Mouse (Mus musculus): ENCODE measurements around the gene Myo9a. TPM values are rescaled to one million over a fixed set of nuclear protein-coding genes. Genes with fewer than 3 reads are reported as not detected.
"Not testable (repeated sequence)": the region's sequence is repeated elsewhere in the genome, so short reads cannot be mapped to it uniquely, and the experiment has no call there.

Myo9a gene
- polyA plus RNA-seq, 2 experiments = 2.6 to 3.5 TPM

DNA sequence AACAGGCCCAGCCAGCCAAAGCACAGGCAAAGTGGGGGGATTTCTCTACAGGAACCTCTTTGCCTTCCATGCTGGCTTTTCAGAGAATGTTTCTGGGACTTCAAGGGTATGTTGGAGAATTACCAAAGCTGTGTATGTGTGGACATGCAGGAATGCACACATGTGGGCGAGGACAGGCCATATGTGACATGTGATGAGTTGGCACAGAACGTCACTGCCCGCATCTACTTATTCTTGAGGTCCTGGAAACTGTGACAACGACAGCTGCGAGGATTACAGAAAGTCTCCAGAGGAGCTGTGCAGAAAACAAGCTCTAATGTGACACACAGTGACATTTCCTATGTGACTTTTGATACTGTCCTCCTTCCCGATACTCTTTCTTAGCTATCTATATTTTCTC is 205.0 kb downstream of the Myo9a start:
- 61% methylated on average over 6 of the region's 6 CpGs for WGBS (ENCODE audit: insufficient replicate concordance)
- H3K36me3 ChIP-seq (replicated peaks; ENCODE audit: control insufficient read depth, insufficient read depth, low read depth) = no peaks in the 10 kb centered on the region
- H3K27me3 ChIP-seq (ENCODE audit: control insufficient read depth, insufficient read depth, low read length) = no peaks in the 10 kb centered on the region
- no peak overlapping the region for H3K9ac ChIP-seq (replicated peaks)
- TF ChIP-seq EP300 (IDR thresholded peaks at IDR 0.05; ENCODE audit: low read depth) (no peak), CTCF (IDR thresholded peaks at IDR 0.05; ENCODE audit: low read depth) (no peak)
- no peak overlapping the region for H3K4me2 ChIP-seq (ENCODE audit: low read depth)
- DNase-seq (ENCODE audit: low read depth in 3 of 3, low spot score in 3 of 3) (no peak), ATAC-seq (ENCODE audit: insufficient read depth) (no peak)
- H3K4me3 ChIP-seq (ENCODE audit: insufficient read depth in 1 of 2, low read depth in 2 of 2, low read length in 2 of 2) = no peak overlapping the region
- H3K4me1 ChIP-seq (replicated peaks; ENCODE audit: control insufficient read depth in 2 of 2, insufficient read depth in 2 of 2, low read length in 1 of 2) = no peaks in the 10 kb centered on the region
- H3K9me3 ChIP-seq (ENCODE audit: control insufficient read depth, low read length) = no peaks in the 10 kb centered on the region
- no peak overlapping the region for H3K27ac ChIP-seq

DNA sequence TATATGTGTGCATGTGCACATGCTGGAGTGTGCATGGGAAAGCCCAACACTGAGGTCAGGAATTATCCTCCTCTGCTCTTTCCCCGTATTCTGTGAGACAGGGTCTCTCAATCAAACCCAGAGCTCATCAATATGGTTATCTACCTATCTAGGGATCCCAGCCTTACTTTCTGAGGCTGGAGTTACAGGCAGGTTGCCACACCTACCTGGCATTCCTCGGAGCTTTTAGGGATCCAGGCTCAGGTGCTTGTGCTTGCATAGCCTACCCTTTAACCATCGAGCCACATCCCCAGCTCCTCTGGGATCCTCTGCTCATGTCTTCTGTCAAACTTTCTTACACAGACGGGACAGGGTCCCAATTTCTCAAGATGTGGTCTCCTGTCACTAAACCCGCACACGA is 205.8 kb downstream of the Myo9a start:
- TF ChIP-seq CTCF (IDR thresholded peaks at IDR 0.05; ENCODE audit: low read depth) = no peak
- no peak for TF ChIP-seq EP300 (IDR thresholded peaks at IDR 0.05; ENCODE audit: low read depth)
- Histone ChIP-seq H3K9ac (replicated peaks) (no peak overlapping the region), H3K4me3 (ENCODE audit: insufficient read depth in 1 of 2, low read depth in 2 of 2, low read length in 2 of 2) (no peak overlapping the region), H3K4me2 (ENCODE audit: low read depth) (no peak overlapping the region), H3K27me3 (ENCODE audit: control insufficient read depth, insufficient read depth, low read length) (no peaks in the 10 kb centered on the region), H3K36me3 (replicated peaks; ENCODE audit: control insufficient read depth, insufficient read depth, low read depth) (no peaks in the 10 kb centered on the region), H3K4me1 (replicated peaks; ENCODE audit: control insufficient read depth in 2 of 2, insufficient read depth in 2 of 2, low read length in 1 of 2) (no peaks in the 10 kb centered on the region), H3K27ac (no peak overlapping the region), H3K9me3 (ENCODE audit: control insufficient read depth, low read length) (no peaks in the 10 kb centered on the region)
- WGBS (ENCODE audit: insufficient replicate concordance) = 42% methylated on average over 6 of the region's 6 CpGs
- DNase-seq (ENCODE audit: low read depth in 3 of 3, low spot score in 3 of 3) (no peak), ATAC-seq (ENCODE audit: insufficient read depth) (no peak)

DNA sequence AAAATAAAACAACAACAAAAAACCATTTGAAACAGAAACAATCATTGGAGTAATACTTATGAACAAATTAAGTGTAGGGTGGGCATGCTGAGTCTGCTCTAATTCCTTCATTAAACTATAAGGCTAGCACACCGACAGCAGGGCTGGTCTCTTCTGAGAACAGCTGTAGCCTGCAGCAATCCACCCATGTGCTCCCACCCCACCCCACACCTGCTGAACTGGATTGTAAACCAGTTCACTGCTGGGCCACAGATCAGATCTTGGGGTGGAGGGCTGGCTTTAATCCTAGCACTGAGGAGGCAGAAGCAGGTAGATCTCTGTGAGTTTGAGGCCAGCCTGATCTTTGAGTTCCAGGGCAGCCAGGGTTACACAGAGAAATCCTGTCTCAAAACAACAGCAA is 207.4 kb downstream of the Myo9a start:
- not testable (repeated sequence) for H3K27me3 ChIP-seq (ENCODE audit: control insufficient read depth, insufficient read depth, low read length); H3K4me2 ChIP-seq (ENCODE audit: low read depth); ATAC-seq (ENCODE audit: insufficient read depth); H3K4me3 ChIP-seq (ENCODE audit: insufficient read depth in 1 of 2, low read depth in 2 of 2, low read length in 2 of 2); H3K36me3 ChIP-seq (replicated peaks; ENCODE audit: control insufficient read depth, insufficient read depth, low read depth); H3K27ac ChIP-seq; H3K4me1 ChIP-seq (replicated peaks; ENCODE audit: control insufficient read depth in 2 of 2, insufficient read depth in 2 of 2, low read length in 1 of 2); H3K9me3 ChIP-seq (ENCODE audit: control insufficient read depth, low read length); DNase-seq (ENCODE audit: low read depth in 3 of 3, low spot score in 3 of 3); H3K9ac ChIP-seq (replicated peaks)
- 70% methylated on average over 1 of the region's 1 CpGs for WGBS (ENCODE audit: insufficient replicate concordance)

DNA sequence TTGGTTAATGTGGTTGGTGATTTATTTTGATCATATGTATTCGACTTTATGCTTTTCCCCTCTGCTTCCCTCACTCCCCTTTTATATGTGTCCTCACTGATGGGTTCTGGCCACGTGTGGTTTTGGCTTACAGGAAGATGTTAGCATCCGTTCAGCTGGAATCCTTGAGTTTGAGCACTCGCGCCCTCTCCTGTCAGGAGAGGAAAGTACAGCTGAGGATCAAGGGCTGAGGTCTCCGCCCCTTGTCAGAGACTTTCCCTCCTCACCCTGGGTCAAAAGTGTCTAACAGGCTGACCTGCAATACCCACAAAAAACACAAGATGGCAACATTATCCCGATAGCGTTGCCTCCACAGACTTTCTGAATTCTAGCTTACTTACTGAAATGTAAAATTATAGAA is 208.6 kb downstream of the Myo9a start:
- Histone ChIP-seq H3K27me3 (ENCODE audit: control insufficient read depth, insufficient read depth, low read length) (no peaks in the 10 kb centered on the region), H3K4me1 (replicated peaks; ENCODE audit: control insufficient read depth in 2 of 2, insufficient read depth in 2 of 2, low read length in 1 of 2) (no peaks in the 10 kb centered on the region), H3K27ac (no peak overlapping the region), H3K9me3 (ENCODE audit: control insufficient read depth, low read length) (no peaks in the 10 kb centered on the region), H3K36me3 (replicated peaks; ENCODE audit: control insufficient read depth, insufficient read depth, low read depth) (no peaks in the 10 kb centered on the region), H3K4me2 (ENCODE audit: low read depth) (no peak overlapping the region), H3K4me3 (ENCODE audit: insufficient read depth in 1 of 2, low read depth in 2 of 2, low read length in 2 of 2) (no peak overlapping the region), H3K9ac (replicated peaks) (no peak overlapping the region)
- ATAC-seq (ENCODE audit: insufficient read depth) (no peak), DNase-seq (ENCODE audit: low read depth in 3 of 3, low spot score in 3 of 3) (peak; percentile 41 to 60 (median 55))
- TF ChIP-seq CTCF (IDR thresholded peaks at IDR 0.05; ENCODE audit: low read depth) (peak; percentile 82), EP300 (IDR thresholded peaks at IDR 0.05; ENCODE audit: low read depth) (no peak)
- 1% methylated on average over 8 of the region's 8 CpGs for WGBS (ENCODE audit: insufficient replicate concordance)

DNA sequence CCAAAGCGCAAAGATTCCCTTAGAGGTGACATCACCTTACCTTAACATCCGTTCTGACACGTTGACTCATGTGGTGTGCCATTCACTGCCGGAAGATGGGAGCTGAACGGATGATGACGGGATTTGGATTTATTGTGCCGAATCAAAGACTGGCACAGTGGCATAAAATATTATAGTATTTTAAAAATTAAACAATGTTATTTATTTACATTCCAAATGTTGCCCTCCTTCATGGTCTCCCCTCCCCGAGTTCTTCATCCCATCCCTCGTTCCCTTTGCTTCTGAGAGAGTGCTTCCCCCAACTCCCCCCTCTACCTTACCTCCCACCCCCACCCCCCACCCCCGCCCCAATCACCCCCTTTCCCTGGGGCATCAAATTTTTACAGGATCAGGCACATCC is 209.9 kb downstream of the Myo9a start, which contains the start of gene Nr2e3:
TSS of gene Nr2e3 (minus strand) at position 101 of the 400 bp plus-strand sequence.
- Histone ChIP-seq H3K4me2 (ENCODE audit: low read depth) (no peak within 1 kb of the TSS), H3K27ac (no peak within 1 kb of the TSS), H3K9me3 (ENCODE audit: control insufficient read depth, low read length) (no peaks in the 10 kb centered on the region), H3K4me3 (ENCODE audit: insufficient read depth in 1 of 2, low read depth in 2 of 2, low read length in 2 of 2) (no peak within 1 kb of the TSS), H3K36me3 (replicated peaks; ENCODE audit: control insufficient read depth, insufficient read depth, low read depth) (no peaks in the 10 kb centered on the region), H3K9ac (replicated peaks) (no peak within 1 kb of the TSS), H3K27me3 (ENCODE audit: control insufficient read depth, insufficient read depth, low read length) (no peaks in the 10 kb centered on the region), H3K4me1 (replicated peaks; ENCODE audit: control insufficient read depth in 2 of 2, insufficient read depth in 2 of 2, low read length in 1 of 2) (no peaks in the 10 kb centered on the region)
- 74% methylated on average over 10 of the region's 10 CpGs for WGBS (ENCODE audit: insufficient replicate concordance)
- ATAC-seq (ENCODE audit: insufficient read depth) (no peak), DNase-seq (ENCODE audit: low read depth in 3 of 3, low spot score in 3 of 3) (no peak)
- TF ChIP-seq EP300 (IDR thresholded peaks at IDR 0.05; ENCODE audit: low read depth) (no peak), CTCF (IDR thresholded peaks at IDR 0.05; ENCODE audit: low read depth) (no peak)

Data from liver, embryonic 14.5 days (tissue).